Mouse (Mus musculus): ENCODE data around the gene Rab3gap2.

- TF ChIP-seq CTCF (IDR thresholded peaks at IDR 0.05; ENCODE audit: insufficient read depth, low read length) (no peak), POLR2A (IDR thresholded peaks at IDR 0.05; ENCODE audit: borderline replicate concordance, extremely low read depth, low read depth, low read length) (no peak)
Observed at GRCm38 (mm10) chr1:185185556-185185955, 18.4 kb upstream of the Rab3gap2 start.
